Mouse (Mus musculus): ENCODE data around the gene Btnl9. TPM values are rescaled to one million over a fixed set of nuclear protein-coding genes. Genes with fewer than 3 reads are reported as not detected.
"Not testable (repeated sequence)": the region's sequence is repeated elsewhere in the genome, so short reads cannot be mapped to it uniquely, and the experiment has no call there.

Gene Btnl9
- polyA plus RNA-seq, 1 experiment from 2014 or later, result 1.1 TPM

- DNase-seq (ENCODE audit: low spot score), result no peak
Observed at GRCm38 (mm10) chr11:49183172-49183571, 3.8 kb downstream of the Btnl9 start.

GRCm38 (mm10) chr11:49176047-49176779 is 10.7 kb downstream of the Btnl9 start:
- not testable (repeated sequence) for DNase-seq (ENCODE audit: low spot score)

- no peak for DNase-seq (ENCODE audit: low spot score)
Observed at GRCm38 (mm10) chr11:49175345-49175744, 11.6 kb downstream of the Btnl9 start.

- DNase-seq (ENCODE audit: low spot score), result no peak
Observed at GRCm38 (mm10) chr11:49170576-49170975, 16.4 kb downstream of the Btnl9 start.

GRCm38 (mm10) chr11:49168839-49169611 is 17.9 kb downstream of the Btnl9 start:
- DNase-seq (ENCODE audit: low spot score), result peak; percentile 10

- DNase-seq (ENCODE audit: low spot score), result no peak
Observed at GRCm38 (mm10) chr11:49156821-49157814, 29.8 kb downstream of the Btnl9 start.

GRCm38 (mm10) chr11:49154077-49154476 is 32.9 kb downstream of the Btnl9 start, which contains the start of gene Olfr1394:
Gene Olfr1394, plus strand, starts transcription at chr11:49154377.
- DNase-seq (ENCODE audit: low spot score), result no peak

GRCm38 (mm10) chr11:49141974-49142373 is 45.0 kb downstream of the Btnl9 start, which contains the start of gene Olfr1395:
Gene Olfr1395, plus strand, starts transcription at chr11:49142274.
- no peak for DNase-seq (ENCODE audit: low spot score)

GRCm38 (mm10) chr11:49124169-49124568 is 62.8 kb downstream of the Btnl9 start:
- no peak for DNase-seq (ENCODE audit: low spot score)

GRCm38 (mm10) chr11:49119635-49120034 is 67.3 kb downstream of the Btnl9 start:
- DNase-seq (ENCODE audit: low spot score), result no peak

Other genes with a start within 250 kb of the Btnl9 start
- 6.3 and 9.0 TPM in 2 replicates for gene Psme2b, start 241.0 kb downstream of the Btnl9 start, polyA plus RNA-seq (2015; fragmentation: Nextera tagmentation; extraction: Ambion mirVana)
- 0.25 and 0.36 TPM in 2 replicates for gene Olfr56, start 208.3 kb downstream of the Btnl9 start, polyA plus RNA-seq (2015; fragmentation: Nextera tagmentation; extraction: Ambion mirVana)
- 1.8 and 2.1 TPM in 2 replicates for gene 9930111J21Rik1, start 207.8 kb downstream of the Btnl9 start, polyA plus RNA-seq (2015; fragmentation: Nextera tagmentation; extraction: Ambion mirVana)
- gene Gm12185, start 194.9 kb downstream of the Btnl9 start, polyA plus RNA-seq (2015; fragmentation: Nextera tagmentation; extraction: Ambion mirVana), result 0.93 and 1.2 TPM in 2 replicates
- gene Tgtp1, start 193.0 kb downstream of the Btnl9 start, polyA plus RNA-seq (2015; fragmentation: Nextera tagmentation; extraction: Ambion mirVana), result 59.3 and 61.7 TPM in 2 replicates
- 1.1 and 1.5 TPM in 2 replicates for gene 9930111J21Rik2, start 135.9 kb downstream of the Btnl9 start, polyA plus RNA-seq (2015; fragmentation: Nextera tagmentation; extraction: Ambion mirVana)
- 58.7 and 59.3 TPM in 2 replicates for gene Tgtp2, start 123.0 kb downstream of the Btnl9 start, polyA plus RNA-seq (2015; fragmentation: Nextera tagmentation; extraction: Ambion mirVana)
- gene Ifi47, start 110.6 kb downstream of the Btnl9 start, polyA plus RNA-seq (2015; fragmentation: Nextera tagmentation; extraction: Ambion mirVana), result 87.1 and 88.7 TPM in 2 replicates
- 0.10 and 0.16 TPM in 2 replicates for gene Olfr1396, start 72.3 kb downstream of the Btnl9 start, polyA plus RNA-seq (2015; fragmentation: Nextera tagmentation; extraction: Ambion mirVana)
- not detected in 2 replicates for gene Olfr1395, start 44.9 kb downstream of the Btnl9 start, polyA plus RNA-seq (2015; fragmentation: Nextera tagmentation; extraction: Ambion mirVana)
- not detected in 2 replicates for gene Olfr1394, start 32.8 kb downstream of the Btnl9 start, polyA plus RNA-seq (2015; fragmentation: Nextera tagmentation; extraction: Ambion mirVana)
- 33.8 and 36.1 TPM in 2 replicates for gene Zfp62, start 16.1 kb upstream of the Btnl9 start, polyA plus RNA-seq (2015; fragmentation: Nextera tagmentation; extraction: Ambion mirVana)
- 82.0 and 82.7 TPM in 2 replicates for gene Mgat1, start 57.0 kb upstream of the Btnl9 start, polyA plus RNA-seq (2015; fragmentation: Nextera tagmentation; extraction: Ambion mirVana)
- gene Olfr1393, start 91.1 kb upstream of the Btnl9 start, polyA plus RNA-seq (2015; fragmentation: Nextera tagmentation; extraction: Ambion mirVana), result not detected in 2 replicates
- not detected in 2 replicates for gene Olfr1392, start 98.1 kb upstream of the Btnl9 start, polyA plus RNA-seq (2015; fragmentation: Nextera tagmentation; extraction: Ambion mirVana)
- gene Olfr10, start 117.6 kb upstream of the Btnl9 start, polyA plus RNA-seq (2015; fragmentation: Nextera tagmentation; extraction: Ambion mirVana), result not detected in 2 replicates
- gene Olfr1391, start 135.6 kb upstream of the Btnl9 start, polyA plus RNA-seq (2015; fragmentation: Nextera tagmentation; extraction: Ambion mirVana), result not detected in 2 replicates
- not detected in 2 replicates for gene Olfr1390, start 148.0 kb upstream of the Btnl9 start, polyA plus RNA-seq (2015; fragmentation: Nextera tagmentation; extraction: Ambion mirVana)
- not detected in 2 replicates for gene Olfr1389, start 235.9 kb upstream of the Btnl9 start, polyA plus RNA-seq (2015; fragmentation: Nextera tagmentation; extraction: Ambion mirVana)
- gene Olfr1388, start 249.5 kb upstream of the Btnl9 start, polyA plus RNA-seq (2015; fragmentation: Nextera tagmentation; extraction: Ambion mirVana), result 0.04 and 0.05 TPM in 2 replicates